ENCODE assay signal across 33 mouse cellular contexts in the genomic region with DNA sequence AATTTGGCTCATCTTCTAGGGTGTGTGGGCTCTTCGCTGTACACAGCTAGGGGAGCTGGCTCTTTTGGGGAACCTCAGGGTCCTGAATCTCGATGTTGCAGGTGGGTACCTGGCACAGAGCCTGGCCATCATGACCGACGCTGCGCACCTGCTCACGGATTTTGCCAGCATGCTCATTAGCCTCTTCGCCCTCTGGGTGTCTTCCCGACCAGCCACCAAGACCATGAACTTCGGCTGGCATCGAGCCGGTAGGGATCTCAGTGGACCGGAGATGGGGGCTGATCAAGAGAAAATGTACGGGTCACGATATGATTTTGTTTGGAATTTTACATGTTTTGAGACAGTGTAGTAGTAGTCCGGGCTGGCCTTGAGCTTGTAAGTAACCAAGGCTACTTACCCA. TPM values are rescaled to one million over a fixed set of nuclear protein-coding genes. Genes with fewer than 3 reads are reported as not detected.
"Had no signal": no experiment of that assay in that cellular context is flagged by ENCODE, and none has a peak within 500 bp of the region (broad histone marks: within the 10 kb centered on the region; RNA-seq: fewer than 3 reads in every experiment).

No protein-coding gene starts in this region.

- DNase-seq: heart, adult 2 months; heart, postnatal 10 days; heart, postnatal 14 days; heart, postnatal 36 days; heart, postnatal 4 days; kidney, adult 11 months; kidney, adult 18-20 months; kidney, adult 9 months; kidney, postnatal 10 days; kidney, postnatal 14 days; kidney, postnatal 4 days; layer of hippocampus, adult 9-11 months; layer of hippocampus, postnatal 36 days had no signal

- H3K9ac ChIP-seq: heart, embryonic 12.5 days; heart, embryonic 13.5 days; heart, embryonic 15.5 days; hindbrain, embryonic 12.5 days; hindbrain, embryonic 13.5 days; hindbrain, embryonic 14.5 days; hindbrain, embryonic 15.5 days; kidney, embryonic 15.5 days had no signal

- H3K4me2 ChIP-seq: heart, embryonic 11.5 days; heart, embryonic 12.5 days; heart, embryonic 13.5 days; heart, embryonic 15.5 days; hindbrain, embryonic 12.5 days; hindbrain, embryonic 13.5 days; hindbrain, embryonic 14.5 days; hindbrain, embryonic 15.5 days; kidney, embryonic 15.5 days had no signal

- H3K4me3 ChIP-seq: heart, adult 2 months; heart, embryonic 10.5 days; heart, embryonic 12.5 days; heart, embryonic 13.5 days; heart, embryonic 15.5 days; hindbrain, embryonic 10.5 days; hindbrain, embryonic 12.5 days; hindbrain, embryonic 13.5 days; hindbrain, embryonic 15.5 days; kidney, embryonic 15.5 days; layer of hippocampus, adult 2 months; left cerebral cortex, adult 2 months had no signal

- H3K36me3 ChIP-seq: heart, embryonic 10.5 days; heart, embryonic 12.5 days; heart, embryonic 13.5 days; heart, embryonic 15.5 days; hindbrain, embryonic 10.5 days; hindbrain, embryonic 12.5 days; hindbrain, embryonic 13.5 days; hindbrain, embryonic 15.5 days; kidney, embryonic 15.5 days had no signal

- ATAC-seq: hindbrain, embryonic 16.5 days; hindbrain, postnatal 0 days; inflammation-experienced regulatory T-cells, adult 6 months; intestine, embryonic 16.5 days had no signal

- H3K27ac ChIP-seq: heart, adult 2 months; heart, embryonic 10.5 days; heart, embryonic 13.5 days; heart, embryonic 15.5 days; hindbrain, embryonic 10.5 days; hindbrain, embryonic 12.5 days; hindbrain, embryonic 13.5 days; hindbrain, embryonic 14.5 days; hindbrain, embryonic 15.5 days; hindbrain, postnatal 0 days; kidney, embryonic 15.5 days; kidney, postnatal 0 days; layer of hippocampus, adult 2 months; left cerebral cortex, adult 2 months had no signal

- H3K9me3 ChIP-seq: heart, embryonic 10.5 days; heart, embryonic 12.5 days; heart, embryonic 13.5 days; heart, embryonic 15.5 days; hindbrain, embryonic 12.5 days; hindbrain, embryonic 13.5 days; hindbrain, embryonic 15.5 days; kidney, embryonic 15.5 days had no signal

RNA-seq across cellular contexts. Expression of gene Slc30a2, which starts 2.8 kb away (rescaled TPM):
- polyA plus RNA-seq: hindbrain, embryonic 11.5 days; hindbrain, embryonic 12.5 days; hindbrain, embryonic 13.5 days had no signal

RNA-seq across cellular contexts. Expression of gene Trim63, which starts 30.9 kb away (rescaled TPM):
- polyA plus RNA-seq: inflammation-experienced regulatory T-cells, adult 6 months; intestine, embryonic 14.5 days had no signal
